Mouse (Mus musculus) thymus, adult 18-20 months (tissue): Measurements from ENCODE around the gene Inhbb.
A peak's percentile ranks its signal among the peaks of the same experiment; 100 is the strongest.

Experiments
- DNase-seq, 2 experiments: peaks; one replicate each; pipeline ENCODE4 v3.0.0; 2022; ENCODE audit warnings: mixed read lengths in 2 of 2

Gene Inhbb

DNA sequence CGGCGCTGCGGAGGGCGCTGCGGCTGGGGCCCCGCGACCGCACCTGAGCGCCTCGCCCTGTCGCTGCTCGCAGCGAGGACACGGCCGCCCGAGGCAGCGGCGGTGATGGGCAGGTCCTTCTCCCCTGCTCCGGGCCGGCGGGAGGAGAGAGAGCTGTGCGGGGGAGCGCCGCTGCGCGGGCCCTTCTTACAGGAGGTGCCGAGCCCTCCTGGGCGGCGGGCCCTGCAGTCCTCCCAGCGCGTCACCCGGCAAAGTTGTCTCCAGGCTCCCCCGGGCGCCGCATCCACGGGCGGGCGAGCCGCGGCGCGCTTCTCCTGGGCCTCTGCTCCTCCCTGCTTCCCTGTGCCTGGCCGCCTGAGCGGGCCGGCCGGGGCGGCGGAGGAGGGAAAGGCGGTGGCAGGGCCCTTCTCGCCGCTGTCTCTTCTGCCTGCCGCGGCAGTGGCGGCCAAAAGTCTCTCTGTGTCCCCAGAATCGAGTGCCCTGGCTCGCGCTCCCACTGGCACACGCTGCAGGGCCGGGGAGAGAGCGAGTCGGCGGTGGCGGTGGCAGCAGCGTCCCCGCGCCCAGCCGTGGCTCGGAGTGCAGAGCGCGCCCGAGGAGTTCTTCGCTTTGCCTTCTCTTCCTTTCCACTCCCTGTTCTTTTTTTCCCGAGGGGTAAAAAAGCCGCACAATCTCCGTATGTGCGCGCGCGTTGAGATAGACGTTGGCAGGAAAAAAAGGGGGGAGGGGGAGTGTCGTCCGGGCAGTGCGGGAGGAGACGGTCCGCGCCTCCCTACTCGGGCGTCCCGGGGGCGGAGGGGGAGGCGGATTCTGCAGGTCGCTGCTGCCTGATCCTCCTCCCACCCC, at the start of gene Inhbb:
TSS of gene Inhbb (minus strand) at position 673 of the 846 bp plus-strand sequence.
- DNase-seq: no peak

DNA sequence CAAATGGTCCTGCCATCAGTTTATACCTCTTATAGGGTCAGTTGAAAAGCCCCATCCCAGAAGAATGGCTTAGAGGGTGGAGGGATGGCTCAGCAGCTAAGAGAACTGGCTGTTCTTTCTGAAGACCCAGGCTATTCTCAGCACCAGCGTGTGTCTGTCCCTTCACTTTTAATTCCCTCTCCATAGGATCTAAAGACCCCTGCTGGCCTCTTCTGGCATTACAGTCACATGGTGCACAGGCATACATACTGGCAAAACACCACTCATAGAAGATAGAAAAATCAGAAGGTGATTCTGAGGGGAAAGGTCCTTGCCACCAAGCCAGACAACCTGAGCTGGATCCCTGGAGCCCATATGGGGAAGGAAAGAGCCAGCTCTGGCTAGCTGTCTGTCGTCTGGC, 41.3 kb upstream of the Inhbb start:
- DNase-seq: peak in 1 of 2 experiments; percentile 28

DNA sequence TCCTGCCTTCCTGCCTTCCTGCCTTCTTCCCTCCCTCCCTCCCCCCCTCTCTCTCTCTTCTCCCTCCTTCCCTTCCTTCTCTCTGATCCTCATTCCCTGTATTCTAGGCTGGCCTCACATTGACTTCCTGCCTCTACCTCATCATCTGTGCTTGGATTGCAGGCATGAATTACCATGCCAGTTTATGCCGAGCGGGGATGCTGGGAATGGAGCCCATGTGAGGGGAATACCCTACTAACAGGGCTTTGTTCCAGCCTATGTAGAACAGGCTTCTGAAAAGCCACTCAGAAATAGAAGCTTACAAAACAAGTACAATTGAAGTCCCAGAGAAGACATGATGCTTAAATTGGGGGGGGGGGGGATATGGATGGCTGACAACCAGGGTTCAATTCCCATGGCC, 38.0 kb upstream of the Inhbb start:
- DNase-seq: no peak

DNA sequence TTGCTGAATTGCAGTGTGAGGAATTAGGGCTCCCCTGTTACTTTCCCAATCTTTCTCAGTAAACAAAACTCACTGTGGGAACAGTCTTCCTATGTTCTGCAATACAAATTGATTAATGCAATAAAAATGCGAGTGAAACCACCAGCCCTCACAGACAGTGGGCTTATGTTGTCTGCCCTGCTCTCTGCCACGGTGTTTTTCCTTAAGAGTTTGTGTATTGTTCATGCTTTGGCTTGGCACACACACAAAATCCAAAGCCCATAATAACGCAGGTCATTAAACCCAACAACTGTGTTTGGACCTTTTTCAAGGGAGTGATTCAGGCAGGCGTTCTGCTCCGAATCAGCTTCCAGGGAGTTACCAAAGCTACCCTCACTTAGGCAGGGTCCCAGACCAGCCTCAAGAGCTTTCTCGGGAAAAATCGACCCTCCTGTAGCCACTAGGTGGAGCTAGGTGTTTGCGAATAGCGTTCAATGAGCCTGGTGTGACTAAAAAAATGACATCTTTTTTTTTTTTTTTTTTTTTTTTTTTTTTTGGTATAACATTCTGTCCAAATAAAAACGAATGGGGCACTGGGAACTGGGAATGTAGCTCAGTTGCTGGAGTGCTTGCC, 36.1 kb upstream of the Inhbb start:
- peak; percentile 18 to 32 for DNase-seq

DNA sequence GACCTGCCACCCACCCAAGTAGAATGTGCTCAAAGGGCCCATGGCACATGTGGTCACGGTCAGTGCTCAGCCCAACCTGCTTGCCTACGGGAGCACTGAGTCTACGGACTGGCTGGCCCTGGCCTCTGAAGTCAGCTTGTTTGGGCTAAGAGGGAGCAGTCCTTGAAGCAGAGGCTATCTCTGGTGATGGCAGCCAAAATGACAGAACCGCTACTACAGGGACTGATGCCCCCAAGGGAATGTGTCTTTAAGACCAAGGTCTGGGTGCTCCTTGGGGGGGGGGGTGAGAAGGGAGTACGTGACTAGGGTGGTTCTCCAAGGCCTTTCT, 35.4 kb upstream of the Inhbb start:
- DNase-seq: no peak

DNA sequence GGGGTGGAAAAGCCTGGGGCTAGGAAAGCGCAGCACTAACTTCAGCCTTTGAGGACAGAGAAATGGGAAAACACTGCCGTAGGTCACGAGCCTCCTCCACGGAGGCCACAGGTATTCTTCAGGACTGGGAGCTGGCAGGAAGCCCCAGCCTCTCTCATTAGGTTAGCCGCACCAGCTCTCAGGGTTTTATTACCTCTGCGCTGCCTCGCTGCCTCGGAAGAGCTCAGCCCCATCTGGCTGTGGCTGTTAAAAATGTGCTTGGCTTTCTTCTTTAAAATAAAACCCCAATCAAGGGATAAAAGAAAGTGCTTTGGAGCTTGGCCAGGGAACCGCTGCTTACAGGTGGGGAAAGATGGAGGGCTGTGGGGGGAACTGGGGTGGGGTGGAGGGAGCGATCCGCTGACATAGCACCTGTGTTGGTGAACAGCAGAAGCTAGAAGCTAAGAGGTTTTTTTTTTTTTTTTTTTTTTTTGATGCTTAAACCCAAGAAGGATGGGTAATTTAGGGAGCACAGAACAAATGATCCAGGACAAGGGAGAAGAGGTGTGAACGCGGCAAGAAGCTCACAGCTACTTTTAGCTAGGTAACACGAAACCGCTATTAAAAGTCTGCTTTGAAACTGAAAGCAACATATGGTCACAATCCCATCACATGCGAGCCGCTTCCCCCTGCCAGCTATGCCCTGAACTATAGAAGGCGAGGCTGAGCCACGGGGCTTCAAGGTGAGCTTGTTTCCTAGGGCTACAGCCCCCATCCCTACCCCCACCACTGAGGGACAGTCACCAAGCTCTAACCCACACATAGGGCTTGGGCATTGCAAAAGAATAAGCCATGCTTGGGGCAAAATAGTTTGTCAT, 34.9 kb upstream of the Inhbb start:
- DNase-seq: no peak

DNA sequence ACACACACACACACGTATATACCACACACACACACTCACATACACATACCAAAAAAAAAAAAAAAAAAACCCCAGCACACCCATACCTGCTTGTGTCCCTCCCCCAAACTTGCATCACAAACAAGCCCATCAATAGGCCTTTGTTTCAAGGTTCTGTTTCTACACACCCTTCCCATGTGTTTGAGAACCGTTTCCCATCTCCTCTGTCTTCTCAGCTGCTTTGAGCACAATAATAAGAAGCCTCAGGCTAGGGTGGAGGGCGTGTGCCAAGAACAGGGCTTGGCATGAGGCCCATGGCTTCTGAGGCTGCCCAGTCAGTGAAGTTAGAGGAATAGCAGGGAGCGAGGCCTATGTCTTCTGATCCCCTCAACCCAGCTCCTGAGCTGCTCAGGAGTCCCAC, 31.7 kb upstream of the Inhbb start:
- DNase-seq: no peak

DNA sequence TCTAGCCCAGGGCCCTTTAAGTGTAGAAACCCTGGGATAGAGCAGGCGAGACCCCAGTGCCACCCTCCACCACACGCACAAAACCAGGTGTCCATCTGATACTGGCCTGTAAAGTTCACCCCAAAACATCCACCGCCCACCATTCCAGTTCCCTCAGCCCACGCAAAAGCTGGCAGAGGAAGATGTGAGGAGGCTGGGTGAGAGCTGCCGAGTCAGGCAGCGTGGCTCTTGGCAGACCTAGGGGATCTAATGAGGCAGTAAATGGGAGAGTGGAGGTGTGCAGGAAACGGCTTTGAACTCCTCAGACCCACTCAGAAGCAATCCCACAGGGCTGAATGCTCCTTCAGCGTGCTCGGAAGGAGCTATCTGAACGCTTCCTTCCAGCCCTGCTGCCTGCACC, 29.4 kb upstream of the Inhbb start:
- no peak for DNase-seq

DNA sequence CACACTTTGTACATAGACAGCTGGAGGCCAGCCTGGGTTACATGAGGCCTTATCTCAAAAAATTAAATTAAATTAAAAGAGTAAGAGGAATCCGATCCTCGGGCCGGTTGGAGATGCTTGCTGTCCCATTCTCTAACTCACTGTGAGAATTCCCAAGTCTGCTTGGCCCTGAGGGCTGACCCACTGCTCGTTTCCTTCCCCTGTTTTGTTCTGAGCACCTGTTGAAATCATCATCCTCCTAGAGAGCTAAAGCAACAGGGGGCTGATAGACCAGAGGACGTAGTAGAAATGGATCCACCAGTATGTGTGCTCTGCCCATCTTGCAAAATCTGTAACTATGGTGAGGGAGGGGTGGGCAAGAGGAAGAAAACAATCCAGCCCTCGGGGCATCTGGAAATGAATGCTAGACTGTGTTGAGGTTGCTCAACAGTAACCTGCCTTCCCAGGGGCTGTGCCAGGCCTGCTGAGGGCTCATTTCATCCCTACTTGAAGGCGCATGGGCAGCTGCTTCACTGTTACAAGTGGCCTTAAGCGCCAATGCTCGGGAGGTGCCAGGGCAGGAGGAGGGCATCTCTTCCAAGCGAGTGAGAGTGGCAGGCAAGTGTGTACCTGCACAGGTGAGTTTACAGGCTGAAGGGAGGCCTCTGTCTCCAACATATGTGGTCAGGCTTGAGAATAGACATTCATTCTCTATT, 28.8 kb upstream of the Inhbb start:
- DNase-seq: no peak

DNA sequence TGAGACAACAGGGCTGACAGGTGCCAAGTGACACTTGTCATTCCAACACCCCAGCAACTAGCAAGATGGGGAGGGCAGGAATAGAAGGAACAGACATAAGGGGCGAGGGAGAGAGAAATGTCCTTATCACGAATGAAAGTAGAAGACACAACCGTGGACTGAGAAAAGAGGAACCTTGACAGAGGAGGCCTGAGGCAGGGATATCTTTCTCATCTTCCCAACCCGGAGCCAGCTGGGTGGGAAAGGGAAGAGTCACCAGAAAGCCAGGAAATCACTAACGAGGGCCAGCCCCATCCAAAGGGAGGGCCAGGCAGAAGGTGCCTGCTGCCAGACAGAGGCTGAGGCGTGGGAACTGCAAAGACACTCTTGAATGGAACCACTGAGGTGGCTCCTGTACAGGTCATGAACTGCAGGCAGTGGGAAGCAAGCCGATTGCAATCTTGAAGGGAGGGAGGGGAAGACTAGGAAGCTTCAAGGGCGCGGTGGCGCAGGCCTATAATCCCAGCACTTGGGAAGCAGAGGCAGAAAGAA, 24.8 kb upstream of the Inhbb start:
- DNase-seq: no peak

DNA sequence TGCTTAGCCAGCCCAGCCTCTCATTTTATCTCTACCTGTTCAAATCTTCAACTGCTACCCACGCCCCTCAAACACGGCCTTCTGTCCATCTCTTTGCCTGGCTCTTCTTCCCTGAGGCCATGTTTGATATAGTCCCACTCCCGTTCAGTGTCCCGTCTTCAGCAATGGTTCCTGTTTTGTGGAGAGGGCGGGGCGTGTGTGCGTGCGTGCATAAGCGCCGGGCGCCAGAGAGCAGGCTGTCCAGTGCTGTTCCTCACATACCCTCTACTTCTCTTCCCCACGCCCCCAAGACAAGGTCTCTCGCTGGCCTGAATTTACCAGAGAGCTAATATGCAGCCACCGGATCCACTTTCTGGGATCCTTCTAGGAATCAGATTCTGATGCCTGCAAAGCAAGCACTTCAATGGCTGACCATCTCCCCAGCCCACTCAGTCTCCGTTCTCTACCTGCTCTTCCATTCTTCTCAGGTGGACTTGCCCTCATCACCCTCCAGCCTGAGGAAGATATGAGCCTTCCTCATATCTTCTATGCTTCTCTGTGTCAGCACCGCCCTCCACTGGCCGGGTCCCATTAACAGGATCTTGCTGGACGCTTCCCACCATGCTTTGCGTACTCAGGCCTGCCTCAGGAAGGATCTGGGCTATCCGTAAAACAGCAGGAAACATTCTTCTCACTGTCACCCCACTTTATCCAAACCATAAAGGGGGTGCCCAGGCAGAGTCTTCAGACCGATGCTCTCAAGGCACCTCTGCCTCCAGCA, 21.7 kb upstream of the Inhbb start:
- DNase-seq: no peak

DNA sequence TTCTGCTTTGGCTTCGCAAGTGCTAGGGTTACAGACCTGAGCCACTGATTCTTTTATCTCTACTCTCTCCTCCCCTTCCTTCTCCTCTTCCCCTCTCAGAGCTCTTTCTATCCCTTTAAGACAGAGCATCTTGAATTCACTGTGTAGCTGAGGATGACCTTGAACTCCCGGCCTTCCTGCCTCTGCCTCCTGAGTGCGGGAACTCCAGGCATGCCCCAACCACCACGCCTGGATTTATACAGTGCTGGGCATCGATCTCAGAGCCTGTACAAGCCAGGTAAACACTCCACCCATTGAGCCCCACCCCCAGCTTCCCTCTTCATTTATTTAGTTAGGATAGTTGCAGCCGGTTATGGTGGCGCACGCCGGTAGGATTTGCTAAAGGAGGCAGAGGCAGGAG, 20.9 kb upstream of the Inhbb start:
- no peak for DNase-seq

DNA sequence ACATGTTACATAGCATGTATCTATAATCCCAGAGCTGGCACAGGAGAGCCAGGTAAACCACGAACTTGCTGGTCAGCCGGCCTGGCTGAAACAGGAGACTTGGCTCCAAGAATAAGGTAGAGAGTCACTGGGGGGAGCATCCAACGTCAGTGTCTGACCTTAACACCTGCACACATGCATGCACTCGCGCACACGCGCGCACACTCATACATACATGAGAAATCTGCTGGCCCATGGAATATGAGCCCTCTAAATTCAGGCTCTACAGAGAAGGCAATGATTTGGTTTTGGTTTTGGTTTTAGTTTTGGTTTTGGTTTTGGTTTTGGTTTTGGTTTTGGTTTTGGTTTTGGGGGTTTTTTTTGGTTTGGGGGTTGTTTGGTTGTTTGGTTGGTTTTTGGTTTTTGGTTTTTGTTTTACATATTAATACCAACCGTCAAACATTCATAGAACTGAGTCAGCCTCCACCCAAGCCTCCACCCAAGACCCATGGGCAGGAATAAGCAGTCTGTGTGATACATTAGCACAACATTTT, 16.1 kb upstream of the Inhbb start:
- DNase-seq: no peak

DNA sequence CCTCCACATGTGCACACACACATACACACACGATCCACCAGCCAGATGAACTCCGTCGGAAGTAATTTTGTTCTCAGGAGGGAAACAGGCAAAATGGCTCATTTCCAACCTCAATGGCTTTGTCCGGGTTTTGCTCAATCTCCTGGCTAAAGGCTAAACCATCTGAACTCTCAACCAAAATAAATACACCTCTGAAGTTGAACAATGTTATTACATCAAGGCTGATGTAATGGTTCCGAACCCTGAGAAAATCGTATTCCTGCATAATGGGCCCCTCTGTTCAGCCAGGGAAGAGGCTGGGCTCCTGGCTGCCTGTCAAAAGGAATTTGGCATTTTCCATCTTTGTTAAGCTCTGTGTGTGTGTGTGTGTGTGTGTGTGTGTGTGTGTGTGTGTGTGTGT, 15.4 kb upstream of the Inhbb start:
- DNase-seq: no peak

DNA sequence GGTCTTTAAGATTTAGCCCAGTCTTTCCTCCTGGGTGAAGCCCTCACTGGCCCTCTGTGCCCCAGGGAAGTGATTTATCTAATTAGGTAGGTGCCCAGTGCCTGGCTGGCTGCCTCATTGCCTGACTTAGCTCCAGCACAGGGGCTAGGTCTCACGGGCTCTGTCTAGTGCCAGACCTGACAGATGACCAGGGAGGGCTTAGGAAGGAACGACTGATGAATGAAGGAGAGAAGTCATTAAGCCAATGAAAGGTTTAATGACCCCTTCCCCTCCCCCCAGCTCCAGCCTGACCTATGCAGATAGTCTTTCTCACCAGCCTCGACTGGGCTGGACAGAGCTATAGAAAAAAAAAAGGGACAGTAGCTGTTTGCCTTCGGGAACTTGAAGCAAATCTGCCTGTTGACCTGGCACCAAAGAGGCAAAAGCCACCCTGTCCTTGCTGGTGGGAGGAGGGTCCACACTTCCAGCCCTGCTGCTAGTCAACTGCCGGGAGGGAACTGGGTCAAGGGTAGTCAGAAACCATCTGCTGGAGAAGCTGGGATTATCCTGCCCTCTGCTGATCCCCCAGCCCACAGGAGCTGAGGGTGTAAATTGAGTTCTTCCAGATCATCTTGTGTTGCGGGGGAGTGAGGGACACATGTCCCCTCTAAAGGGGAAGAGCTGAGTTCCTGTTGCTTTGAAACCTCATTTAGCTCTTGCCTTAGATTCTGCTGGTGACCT, 2.3 kb upstream of the Inhbb start:
- no peak for DNase-seq

DNA sequence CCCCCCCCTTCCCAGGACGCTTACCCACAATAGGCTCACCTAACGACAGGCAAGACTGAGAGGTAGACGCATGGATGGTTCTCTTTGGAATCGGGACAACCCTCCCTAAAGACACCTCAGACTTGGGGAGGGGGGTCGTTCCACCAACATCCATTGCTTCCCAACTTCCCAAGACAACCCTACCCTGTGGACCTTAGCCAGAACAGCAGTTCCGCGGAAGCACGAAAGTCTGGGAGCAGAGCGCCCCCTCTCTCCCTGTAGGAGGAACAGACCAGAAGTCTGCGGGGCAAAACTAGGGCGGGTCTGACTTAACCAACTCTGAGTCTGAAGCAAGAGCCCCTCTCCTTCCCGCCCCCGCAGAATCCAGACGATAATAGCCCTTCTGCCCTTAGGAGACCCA, 1.5 kb upstream of the Inhbb start:
- DNase-seq: no peak

DNA sequence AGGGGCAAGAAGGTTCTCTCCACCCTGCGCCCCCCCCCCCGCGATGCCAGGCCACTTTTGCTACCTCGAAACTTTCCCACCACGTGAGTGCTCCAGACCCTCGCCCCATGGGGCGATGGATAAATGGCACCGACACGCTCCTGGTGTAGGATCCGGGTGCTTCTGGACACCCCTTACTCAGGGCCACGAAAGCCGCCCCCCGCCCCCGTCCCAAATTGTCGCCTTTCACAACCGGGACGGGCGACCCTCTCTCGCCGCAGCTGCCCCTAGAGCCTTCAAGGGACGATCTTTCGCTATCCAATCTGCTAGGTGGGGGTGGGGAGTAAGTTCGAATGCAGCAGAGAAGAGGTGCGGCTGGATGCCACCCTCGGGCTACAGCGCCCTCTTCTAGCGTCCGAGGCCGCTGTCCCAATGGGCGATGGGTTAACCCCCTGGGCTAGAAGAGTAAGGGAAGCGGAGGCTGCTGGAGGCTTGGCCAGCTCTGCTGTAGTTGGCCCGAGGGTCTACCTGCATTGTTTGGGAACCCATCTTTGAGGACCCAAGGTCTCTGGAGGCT, 490 bp upstream of the Inhbb start:
- no peak for DNase-seq

DNA sequence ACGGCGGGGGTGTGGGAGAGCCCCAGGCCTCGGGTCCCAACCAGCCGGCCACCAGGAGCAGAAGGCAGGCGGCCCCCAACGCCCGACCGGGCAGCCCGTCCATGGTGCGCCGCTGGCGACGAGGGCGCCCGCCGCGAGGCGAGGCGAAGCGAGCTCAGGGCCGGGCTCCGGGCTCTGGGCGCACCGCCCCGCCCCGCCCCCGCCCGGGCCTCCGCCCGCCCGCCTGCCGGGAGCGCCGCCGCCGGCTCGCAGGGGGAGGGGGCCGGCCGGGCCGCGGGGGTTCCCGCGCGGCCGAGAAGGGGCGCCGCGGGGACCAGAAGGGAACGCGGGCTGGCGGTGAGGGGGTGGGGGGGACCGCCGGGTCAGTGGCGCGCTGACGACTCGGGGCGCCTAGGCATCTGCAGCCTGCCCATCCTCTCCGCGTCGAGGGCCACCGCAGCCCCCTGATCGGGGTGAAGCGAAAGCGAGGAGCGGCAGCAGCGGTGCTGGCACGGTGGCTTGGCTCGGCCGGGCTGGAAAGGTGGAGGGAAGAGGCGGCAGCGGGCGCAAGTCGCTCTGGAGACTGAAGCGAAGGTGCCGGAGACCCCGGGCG, 968 bp downstream of the Inhbb start:
- no peak for DNase-seq

DNA sequence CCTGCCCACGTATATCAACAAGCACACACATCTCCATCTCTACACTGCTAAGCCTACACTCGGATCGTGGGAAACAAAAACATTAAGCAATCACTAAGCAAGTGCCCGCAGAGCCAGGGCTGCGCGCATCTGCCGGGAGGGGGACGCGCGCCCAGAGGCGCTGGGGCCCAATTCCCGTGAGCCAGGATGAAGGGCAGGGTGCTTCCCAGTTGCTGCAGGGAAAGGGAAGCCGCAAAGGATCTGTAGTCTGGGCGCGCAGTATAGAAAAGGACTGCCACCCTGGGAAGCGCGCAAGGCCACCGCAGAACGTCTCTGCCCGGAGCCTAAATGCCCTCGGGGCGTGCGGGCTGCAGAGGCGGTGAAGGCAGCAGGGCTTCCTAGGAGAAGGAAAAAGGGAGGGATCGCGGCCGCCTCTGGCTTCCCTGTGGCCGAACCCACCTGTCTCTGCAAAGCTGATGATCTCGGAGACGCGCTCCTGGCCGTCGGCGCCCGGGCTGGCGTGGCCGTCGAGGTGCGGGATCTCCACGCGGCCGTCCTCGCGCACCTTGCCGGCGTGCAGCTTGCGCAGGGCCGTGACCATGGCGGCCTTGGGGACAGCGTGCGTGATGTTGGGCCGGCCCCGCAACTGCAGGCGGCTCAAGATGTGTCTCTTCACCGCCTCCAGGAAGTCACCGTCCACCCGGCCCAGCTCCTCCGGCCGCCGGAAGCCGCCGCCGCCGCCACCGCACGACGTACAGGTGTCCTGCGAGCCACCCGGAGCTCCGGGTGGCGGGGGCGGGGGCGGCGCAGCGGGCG, 1.7 kb downstream of the Inhbb start:
- no peak for DNase-seq
